Mouse (Mus musculus) lung, postnatal 10 days (tissue): ENCODE results near the gene Sox6.
"Not testable (repeated sequence)": the region's sequence is repeated elsewhere in the genome, so short reads cannot be mapped to it uniquely, and the experiment has no call there.

ENCODE experiments used
- DNase-seq: peaks from one replicate; pipeline ENCODE4 v3.0.0; 2021

Sox6 gene

DNA sequence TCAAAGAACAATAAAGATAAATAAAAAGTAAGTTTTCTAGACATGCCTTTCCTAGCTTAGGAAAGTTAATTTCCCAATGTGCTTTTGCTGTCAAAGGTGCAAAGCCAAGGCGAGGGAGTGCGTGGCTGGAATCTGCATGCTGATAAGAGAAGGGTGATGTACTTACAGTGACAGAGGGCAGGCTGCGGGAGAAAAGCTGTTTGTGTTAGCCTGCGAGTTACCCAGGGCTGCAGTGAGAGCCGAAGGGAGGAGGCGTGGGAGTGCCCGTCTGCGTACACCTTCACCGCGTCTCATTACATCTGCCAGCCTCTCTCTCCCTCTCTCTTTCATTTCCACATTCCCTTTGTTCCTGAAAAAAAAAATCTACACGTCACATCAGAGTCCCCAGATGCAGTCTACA, at the start of gene Sox6:
Gene Sox6, minus strand, starts transcription at position 286 of the 400 bp plus-strand sequence.
- DNase-seq = peak; percentile 7

- DNase-seq = not testable (repeated sequence)
Measured at GRCm38 (mm10) chr7:116084366-116084765, 45.8 kb upstream of the Sox6 start, which contains the start of gene Gm4353. Gene Gm4353, minus strand, starts transcription at chr7:116084635.

DNA sequence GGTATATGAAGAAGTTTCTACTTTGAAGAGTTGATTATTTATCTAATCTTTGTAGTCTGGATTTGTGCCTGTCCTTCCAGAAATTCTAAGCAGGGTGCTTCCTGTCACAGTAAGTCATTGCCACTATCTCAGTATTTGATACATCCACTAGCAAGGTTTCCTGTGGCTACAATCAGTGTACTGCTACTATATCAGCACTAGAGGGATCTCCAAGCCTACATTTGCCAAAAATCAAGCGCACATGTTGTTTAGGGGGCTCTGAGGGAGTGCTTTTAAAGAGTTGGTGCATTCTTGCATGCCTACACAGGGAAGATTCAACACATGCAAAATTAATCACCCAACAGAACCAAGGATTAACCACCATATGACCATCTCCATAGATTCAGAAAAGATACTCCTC, 22.1 kb upstream of the Sox6 start:
- DNase-seq = no peak

DNA sequence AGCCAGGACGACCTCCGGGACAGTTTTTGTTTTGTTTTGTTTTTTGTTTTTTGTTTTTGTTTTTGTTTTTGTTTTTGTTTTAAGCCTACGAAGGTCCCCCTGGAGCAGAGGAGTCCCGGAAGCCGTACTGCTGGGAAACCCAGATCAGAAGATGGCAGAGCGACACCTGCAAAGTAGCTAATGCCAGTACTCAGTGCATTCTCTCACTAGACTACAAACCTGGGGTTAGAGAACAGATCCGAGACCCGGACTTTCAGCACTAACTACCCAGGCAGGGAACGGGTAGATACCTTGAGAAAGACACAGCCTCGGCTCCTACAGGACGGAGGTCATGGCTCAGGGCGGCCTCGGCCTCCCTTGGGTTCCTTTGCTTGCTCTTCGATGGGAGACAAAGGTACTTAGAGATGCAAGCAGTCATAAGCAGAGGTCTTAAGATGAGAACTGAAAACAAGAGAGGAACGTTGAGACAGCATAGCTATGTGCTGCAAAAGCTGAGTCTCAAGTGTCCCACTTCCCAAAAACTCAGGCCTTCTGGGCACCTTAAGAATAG, 1.9 kb upstream of the Sox6 start:
- DNase-seq = no peak

DNA sequence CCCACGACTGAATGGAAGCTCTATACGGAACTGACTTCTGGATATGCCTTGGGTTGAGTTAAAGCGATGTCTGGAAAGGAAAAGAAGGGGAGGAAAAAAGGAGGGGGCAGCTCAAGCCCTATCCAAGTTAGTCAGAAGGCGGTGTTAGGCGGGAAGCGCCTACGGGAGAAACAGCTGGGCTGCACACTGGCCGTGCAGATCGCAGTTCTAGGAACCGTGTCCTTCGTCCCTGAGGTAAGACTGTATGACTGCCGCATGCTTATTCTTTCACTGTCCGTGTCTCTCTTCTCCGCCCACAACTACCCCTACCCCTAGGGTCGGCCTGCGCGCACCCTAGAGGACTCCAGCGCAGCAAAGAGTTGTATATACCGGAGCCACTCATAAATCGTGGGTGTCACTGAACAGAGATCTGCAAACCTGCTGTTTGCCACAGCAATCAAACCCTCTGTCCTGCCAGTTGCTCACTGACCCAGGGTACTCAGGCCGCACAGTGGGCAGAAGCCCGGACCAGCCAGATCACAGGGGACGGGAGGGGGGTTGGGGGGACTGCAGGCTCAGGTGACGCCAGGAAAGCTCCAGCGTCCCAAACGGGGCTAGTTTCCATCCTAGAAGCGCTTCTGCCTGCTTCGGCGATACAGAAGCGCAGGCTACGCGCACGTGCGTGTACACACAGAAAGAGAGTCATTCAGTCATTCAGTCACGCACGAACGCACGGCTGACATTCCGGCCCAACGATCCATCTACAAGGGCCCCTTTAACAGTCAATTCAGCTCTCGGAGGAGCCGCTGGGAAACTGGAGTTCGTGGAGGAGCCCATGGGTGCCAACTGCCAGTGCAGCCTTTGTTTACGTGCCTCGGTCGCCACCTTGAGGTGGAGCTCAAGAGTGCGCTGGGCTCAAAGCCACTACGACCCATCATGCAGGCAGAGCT, 1.2 kb upstream of the Sox6 start:
- DNase-seq = peak; percentile 90

DNA sequence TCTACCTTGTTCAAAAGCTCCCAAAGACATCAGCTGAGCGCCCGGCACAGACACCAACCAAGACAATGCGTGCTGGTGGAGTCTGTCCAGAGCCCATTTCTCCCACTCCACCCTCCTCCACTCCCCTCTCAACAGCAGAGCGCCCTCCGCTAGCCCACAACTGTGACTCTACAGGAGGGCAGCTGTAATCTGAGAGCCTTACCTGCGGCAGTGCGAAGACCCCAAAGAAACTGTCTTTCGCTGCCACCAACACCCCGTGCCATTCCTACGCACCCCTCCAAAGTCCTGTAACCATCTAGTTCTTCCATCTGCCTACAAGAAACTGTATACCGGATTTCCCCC, 571 bp upstream of the Sox6 start, which contains the start of gene 1110004F10Rik:
Gene 1110004F10Rik, plus strand, starts transcription at position 202 of the 342 bp plus-strand sequence.
- DNase-seq = peak; percentile 6

DNA sequence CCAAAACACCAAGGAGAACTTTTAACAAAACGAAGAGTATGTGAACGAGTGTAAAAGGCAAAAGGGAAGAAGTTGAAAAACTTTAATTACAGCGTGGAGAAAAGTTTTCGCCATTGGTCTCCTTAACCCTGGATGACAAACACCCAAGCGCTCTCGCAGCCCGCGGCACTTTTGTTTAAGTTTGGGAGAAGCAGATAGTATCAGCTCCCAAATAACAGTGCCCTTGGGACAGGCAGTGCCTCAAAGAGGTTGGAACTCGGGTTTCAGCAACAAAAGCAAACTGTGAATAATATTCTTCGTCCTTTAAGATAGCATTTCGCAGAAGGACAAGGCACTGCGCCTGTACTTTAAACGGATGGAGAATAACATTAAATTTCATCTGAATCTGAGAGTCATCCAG, 572 bp downstream of the Sox6 start:
- no peak for DNase-seq

GRCm38 (mm10) chr7:116036591-116037555, 1.7 kb downstream of the Sox6 start:
- DNase-seq = no peak

GRCm38 (mm10) chr7:116035504-116035903, 3.1 kb downstream of the Sox6 start:
- no peak for DNase-seq

DNA sequence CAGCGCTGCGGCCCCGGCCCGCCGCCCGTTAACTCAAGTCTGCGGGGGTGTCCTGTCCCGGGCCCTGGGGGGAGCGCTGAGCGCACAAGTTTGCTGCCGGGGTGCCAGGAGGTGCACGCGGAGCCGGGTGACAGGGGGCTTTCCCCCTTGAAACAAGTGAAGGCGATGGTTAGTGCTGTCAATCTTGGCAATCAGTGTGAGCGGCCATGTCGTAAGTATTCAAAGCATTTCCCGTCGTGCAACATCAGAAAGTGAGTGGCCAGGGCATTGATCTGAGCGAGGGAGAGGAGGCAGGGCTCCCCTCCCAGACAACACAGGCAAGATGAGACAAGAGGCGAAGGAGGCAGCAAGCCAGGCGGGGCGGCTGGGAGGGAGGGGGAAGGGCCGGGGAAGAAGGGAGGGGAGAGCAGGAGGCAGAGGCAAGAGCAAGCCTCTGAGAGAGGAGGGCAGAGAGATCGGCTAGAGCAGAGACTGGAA, 4.3 kb downstream of the Sox6 start:
- peak; percentile 59 for DNase-seq

GRCm38 (mm10) chr7:116033371-116034241, 5.0 kb downstream of the Sox6 start:
- peak; percentile 73 for DNase-seq

GRCm38 (mm10) chr7:116032596-116033307, 5.8 kb downstream of the Sox6 start:
- peak; percentile 89 for DNase-seq

DNA sequence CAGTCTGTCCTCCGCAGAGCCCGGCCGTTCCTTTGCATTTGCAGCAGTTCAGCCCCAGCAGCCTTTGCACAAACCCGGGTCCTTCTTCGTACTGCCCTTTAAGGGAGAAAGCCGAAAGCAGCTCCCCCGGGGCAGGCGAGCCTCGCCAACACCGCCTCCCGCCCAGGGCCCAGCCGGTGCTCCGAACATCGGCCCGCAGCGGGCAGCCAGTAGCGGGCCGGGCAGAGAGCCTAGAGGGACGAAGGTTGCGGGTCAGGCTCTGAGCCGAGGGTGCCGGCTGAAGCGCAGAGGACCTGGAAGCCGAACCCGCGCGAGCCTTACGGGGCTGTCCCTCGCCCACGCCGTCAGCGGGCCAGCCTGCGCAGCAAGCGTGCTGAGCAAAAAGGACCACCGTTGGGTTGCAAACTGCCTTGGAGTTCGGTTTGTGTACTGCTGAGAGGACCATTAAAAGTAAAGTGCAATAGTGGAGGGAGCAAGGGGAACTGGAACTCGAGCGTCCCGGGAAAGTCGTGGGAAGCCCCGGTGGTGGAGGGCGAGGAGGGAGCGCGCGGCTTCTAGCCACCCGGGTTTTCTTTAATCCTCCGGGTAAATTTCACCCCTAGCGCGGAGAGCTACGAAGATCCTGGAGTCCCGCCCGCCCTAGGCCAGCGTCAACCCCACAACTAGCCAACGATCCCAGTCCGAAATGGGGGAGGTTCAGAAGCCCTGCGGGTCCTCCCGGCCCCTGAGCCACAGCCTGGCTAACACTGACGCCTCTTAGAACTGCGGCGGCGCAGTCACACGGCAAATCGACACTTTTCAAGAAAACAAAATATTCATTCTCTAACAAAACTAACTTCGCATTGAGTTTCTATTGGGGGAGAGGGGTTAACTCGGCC, 6.6 kb downstream of the Sox6 start:
- DNase-seq = peak; percentile 65

- no peak for DNase-seq
Measured at GRCm38 (mm10) chr7:116031388-116031717, 7.2 kb downstream of the Sox6 start.

GRCm38 (mm10) chr7:116030597-116031387, 7.8 kb downstream of the Sox6 start:
- DNase-seq = peak; percentile 40

DNA sequence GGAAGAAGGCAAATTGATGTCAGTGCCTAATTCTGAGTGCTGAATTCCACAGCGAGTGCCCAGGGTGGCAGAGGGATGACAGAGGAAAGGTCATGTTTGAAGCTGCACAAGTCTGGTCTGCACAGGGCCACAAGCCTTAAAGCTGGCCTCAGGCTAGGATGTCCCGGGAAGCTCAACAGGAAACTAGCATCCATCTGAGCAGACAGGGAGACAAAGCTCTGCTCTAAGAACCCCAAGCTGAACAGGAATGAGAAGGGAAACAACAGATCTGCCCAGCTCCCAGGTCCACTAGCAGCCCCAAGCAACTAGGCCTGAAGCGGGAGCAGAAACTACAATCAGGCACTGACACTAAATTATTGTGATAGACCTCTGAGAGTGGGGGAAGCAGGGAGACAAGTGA, 8.6 kb downstream of the Sox6 start:
- DNase-seq = no peak

DNA sequence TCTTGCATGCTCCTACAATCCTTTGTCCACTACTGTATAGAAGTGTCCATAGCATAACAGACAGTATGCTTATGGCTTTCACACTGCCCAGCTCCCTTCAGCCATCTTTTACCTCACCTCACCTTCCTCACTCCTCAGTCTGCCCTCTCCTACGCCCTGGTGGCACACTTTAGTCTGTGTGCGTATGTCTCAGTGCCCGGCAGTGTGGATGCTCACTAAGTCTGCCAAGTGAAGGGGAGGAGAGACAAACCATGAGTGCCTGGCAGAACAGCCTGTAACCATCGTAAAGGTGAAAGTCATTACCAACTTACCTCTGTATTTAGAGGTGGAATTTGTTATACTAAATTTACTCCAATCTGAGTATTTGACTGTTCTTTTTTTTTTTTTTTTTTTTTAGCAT, 35.9 kb downstream of the Sox6 start:
- no peak for DNase-seq

DNA sequence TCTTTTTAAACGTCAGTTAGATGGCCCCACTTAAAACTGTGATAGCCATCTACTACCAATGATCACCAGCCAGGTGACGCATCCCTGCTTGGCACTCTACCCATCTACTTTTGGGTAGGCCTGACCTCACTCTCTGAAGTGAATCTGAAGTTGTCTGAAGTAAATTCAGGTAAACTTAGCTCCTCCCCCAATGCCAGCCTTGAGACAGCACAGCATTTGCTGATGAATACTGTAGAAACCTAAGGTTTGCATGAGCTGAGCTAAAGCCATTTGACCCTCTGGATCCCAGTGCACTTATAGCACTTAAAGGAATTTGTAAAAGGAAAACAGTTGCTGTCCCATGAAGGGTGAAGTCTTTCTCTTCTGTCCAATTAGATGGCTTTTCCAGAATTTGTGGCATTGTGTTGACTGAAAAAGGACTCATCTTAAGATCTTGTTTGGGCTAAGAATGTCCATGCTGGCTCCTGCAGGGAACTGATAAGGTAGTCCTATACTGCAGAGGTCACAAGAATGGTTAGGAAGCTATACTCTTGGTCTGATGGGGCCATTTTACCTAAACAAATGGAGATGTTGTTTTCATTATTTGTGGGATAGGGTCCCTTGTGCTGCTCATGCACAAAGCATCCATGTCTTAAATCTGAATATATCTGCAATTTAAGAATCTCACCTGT, 50.4 kb downstream of the Sox6 start:
- DNase-seq = no peak

DNA sequence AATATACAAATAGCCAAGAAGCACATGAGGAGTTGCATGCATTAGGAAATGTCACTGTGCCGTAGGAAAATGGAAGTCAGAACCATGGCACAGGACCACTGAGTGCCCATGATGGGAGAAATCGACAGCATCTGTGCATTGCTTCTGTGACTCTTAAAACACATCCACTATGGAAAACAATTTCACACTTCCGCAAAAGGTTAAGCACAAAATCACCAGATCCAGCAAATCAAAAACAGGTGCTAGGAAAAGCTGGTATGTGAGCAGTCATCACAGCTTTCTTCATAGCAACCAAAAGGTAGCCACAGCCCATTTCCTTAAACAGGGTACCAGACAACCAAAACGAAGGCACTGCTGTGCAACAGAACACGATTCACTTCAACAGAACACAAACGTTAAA, 52.9 kb downstream of the Sox6 start:
- DNase-seq = no peak
